ENCODE assay signal across 14 mouse cellular contexts in the genomic region with DNA sequence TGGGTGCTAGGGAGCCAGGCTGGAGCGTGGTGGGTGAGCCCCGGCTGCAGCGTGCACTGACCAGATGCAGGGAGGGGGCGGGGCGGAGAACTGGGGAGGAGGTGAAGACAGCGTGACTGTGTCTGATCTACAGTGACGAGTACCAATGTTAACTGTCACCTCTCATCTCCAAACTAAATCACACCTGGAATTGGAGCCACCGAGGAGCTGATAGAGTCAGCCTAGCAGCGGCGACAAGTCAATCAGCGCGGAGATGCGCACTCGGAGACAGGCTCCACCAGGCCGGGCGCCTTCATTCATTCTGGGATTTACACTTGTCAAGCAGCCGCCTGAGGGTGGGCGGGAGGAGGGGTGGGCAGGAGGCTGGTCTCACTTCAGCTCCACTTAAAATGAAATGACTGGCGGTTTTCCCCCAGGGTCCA. TPM values are rescaled to one million over a fixed set of nuclear protein-coding genes. Genes with fewer than 3 reads are reported as not detected.
A peak's percentile ranks its signal among the peaks of the same experiment; 100 is the strongest.
DNase-seq lines count a peak whose midpoint lies in the region; ATAC-seq and TF ChIP-seq lines count a peak whose summit lies in the region.
"Had no signal": no experiment of that assay in that cellular context is flagged by ENCODE, and none has a peak within 500 bp of the region (broad histone marks: within the 10 kb centered on the region; RNA-seq: fewer than 3 reads in every experiment).

No protein-coding gene starts in this region.

- no peak overlapping the region for H3K27ac ChIP-seq in forebrain, embryonic 15.5 days (replicated peaks)
- no peak overlapping the region for H3K27ac ChIP-seq in midbrain, embryonic 10.5 days (replicated peaks)
- H3K27ac ChIP-seq: embryonic facial prominence, embryonic 12.5 days; liver, embryonic 14.5 days had no signal

- TF ChIP-seq CTCF in E14TG2a.4 (conservative IDR thresholded peaks at IDR 0.05; ENCODE audit: low read length): no peak

- H3K36me3 ChIP-seq in E14TG2a.4 (ENCODE audit: insufficient read depth, low read length): no peaks in the 10 kb centered on the region
- no peaks in the 10 kb centered on the region for H3K36me3 ChIP-seq in forebrain, embryonic 15.5 days
- H3K36me3 ChIP-seq in midbrain, embryonic 10.5 days: no peaks in the 10 kb centered on the region
- H3K36me3 ChIP-seq: embryonic facial prominence, embryonic 12.5 days had no signal

- 0 out of 2 replicates have a peak, but pooled peaks have one; percentile 32 for ATAC-seq in forebrain, embryonic 15.5 days (replicated peaks)

- H3K4me3 ChIP-seq in E14TG2a.4 (replicated peaks; ENCODE audit: low read length): 0 out of 2 replicates have a peak overlapping the region, but pooled peaks have one; percentile 7
- H3K4me3 ChIP-seq in forebrain, embryonic 15.5 days: peak overlapping the region; percentile 19
- peak overlapping the region; percentile 47 for H3K4me3 ChIP-seq in midbrain, embryonic 10.5 days
- H3K4me3 ChIP-seq: embryonic facial prominence, embryonic 12.5 days had no signal

- H3K4me2 ChIP-seq in forebrain, embryonic 15.5 days (replicated peaks): peak overlapping the region; percentile 39
- H3K4me2 ChIP-seq: embryonic facial prominence, embryonic 12.5 days had no signal

- 0 out of 2 replicates have a peak overlapping the region, but pooled peaks have one; percentile 2 for H3K9ac ChIP-seq in forebrain, embryonic 15.5 days (replicated peaks)
- H3K9ac ChIP-seq: embryonic facial prominence, embryonic 12.5 days; liver, embryonic 14.5 days had no signal

- peaks cover 72% of the 10 kb centered on the region for H3K27me3 ChIP-seq in E14TG2a.4 (ENCODE audit: insufficient read depth, low read length)
- H3K27me3 ChIP-seq in forebrain, embryonic 15.5 days: peaks cover 49% of the 10 kb centered on the region
- peaks cover 77% of the 10 kb centered on the region for H3K27me3 ChIP-seq in midbrain, embryonic 10.5 days (ENCODE audit: low read depth, poor library complexity, severe bottlenecking)

- H3K9me3 ChIP-seq in E14TG2a.4 (ENCODE audit: low read length): no peaks in the 10 kb centered on the region
- no peaks in the 10 kb centered on the region for H3K9me3 ChIP-seq in forebrain, embryonic 15.5 days
- no peaks in the 10 kb centered on the region for H3K9me3 ChIP-seq in midbrain, embryonic 10.5 days (replicated peaks)
- H3K9me3 ChIP-seq: embryonic facial prominence, embryonic 12.5 days had no signal

- under 1% methylated on average over 19 of the region's 19 CpGs for WGBS in forebrain, embryonic 15.5 days
- under 1% methylated on average over 19 of the region's 19 CpGs for WGBS in midbrain, embryonic 10.5 days

- peaks cover 23% of the 10 kb centered on the region for H3K4me1 ChIP-seq in E14TG2a.4 (replicated peaks; ENCODE audit: low read depth, low read length)
- H3K4me1 ChIP-seq in forebrain, embryonic 15.5 days: peaks cover 17% of the 10 kb centered on the region
- H3K4me1 ChIP-seq in midbrain, embryonic 10.5 days: peaks cover 42% of the 10 kb centered on the region
- H3K4me1 ChIP-seq: embryonic facial prominence, embryonic 12.5 days had no signal

- DNase-seq in cerebellum, postnatal 10 days: peak; percentile 21 to 33
- no peak for DNase-seq in cerebellum, adult 11-12 months
- DNase-seq in midbrain, embryonic 10.5 days (ENCODE audit: low spot score): peak; percentile 38
- DNase-seq in yolk sac, embryonic 10.5 days (ENCODE audit: low spot score): no peak
- DNase-seq in cerebellum, adult 8-10 months: no peak
- DNase-seq in adrenal gland, postnatal 14 days: no peak
- DNase-seq: cerebellum, adult 2 months; kidney, adult 8-10 months; lung, postnatal 36 days; thymus, adult 18-20 months had no signal

RNA-seq across cellular contexts. Expression of gene Gpatch2l, which starts 30.5 kb away (rescaled TPM):
- 31.1 and 31.4 TPM in 2 replicates for polyA plus RNA-seq in forebrain, embryonic 15.5 days (2015; fragmentation: Nextera tagmentation; extraction: Ambion mirVana)
- polyA plus RNA-seq in midbrain, embryonic 10.5 days (2016; fragmentation: Nextera tagmentation; extraction: Ambion mirVana): 18.2 and 20.1 TPM in 2 replicates
- total RNA-seq in adrenal gland, postnatal 14 days (2021): 23.3 and 25.8 TPM in 2 replicates

Comparison
In these comparisons a context has a peak if more than half of its experiments do, and no peak if none do; other contexts are left out.
1. DNase-seq: peak in cerebellum, postnatal 10 days (2 of 2) and midbrain, embryonic 10.5 days (single experiment); none in cerebellum, adult 11-12 months (single experiment), yolk sac, embryonic 10.5 days (single experiment), cerebellum, adult 8-10 months (single experiment) and adrenal gland, postnatal 14 days (single experiment).
2. Peak in every context shown above with its lines, with median percentiles within 50 percentile points of each other: H3K4me3 ChIP-seq.